Mouse (Mus musculus) heart, embryonic 14.5 days (tissue): ENCODE results near the gene Samd14. TPM values are rescaled to one million over a fixed set of nuclear protein-coding genes. Genes with fewer than 3 reads are reported as not detected.
A peak's percentile ranks its signal among the peaks of the same experiment; 100 is the strongest.

Experiments
- ATAC-seq: fragments of 200-750 bp; cut with Nextera tagmentation; 2 replicates; pipeline ENCODE4 v1.8.0; 2017; ENCODE audit warnings: low read depth, moderate TSS enrichment; ENCODE audit not compliant: insufficient number of reproducible peaks, insufficient read depth, low FRiP score
- H3K27ac ChIP-seq, 2 experiments: fragments of 200-500 bp in 1 of 2; fragments of 300-500 bp in 1 of 2; sonication (generic) in 1 of 2; replicated peaks in 1 of 2; 2 replicates each; pipeline ENCODE4 v1.5.1; 2012 to 2014; ENCODE audit warnings: low read depth in 2 of 2, low read length in 2 of 2, control low read depth in 1 of 2, mild to moderate bottlenecking in 1 of 2, mixed read lengths in 1 of 2; ENCODE audit not compliant: control insufficient read depth in 1 of 2, insufficient read depth in 1 of 2
- H3K27me3 ChIP-seq: fragments of 300-500 bp; sonication (generic); 2 replicates; pipeline ENCODE4 v1.6.1; 2014; ENCODE audit warnings: mild to moderate bottlenecking, low read length, control low read depth; ENCODE audit not compliant: control insufficient read depth, insufficient read depth
- H3K36me3 ChIP-seq: fragments of 300-500 bp; sonication (generic); 2 replicates; pipeline ENCODE4 v1.6.1; 2014; ENCODE audit warnings: mild to moderate bottlenecking, control low read depth, low read length, mixed read lengths; ENCODE audit not compliant: control insufficient read depth, insufficient read depth
- H3K4me1 ChIP-seq, 2 experiments: fragments of 200-500 bp in 1 of 2; fragments of 300-500 bp in 1 of 2; sonication (generic) in 1 of 2; 2 replicates each; pipeline ENCODE4 v1.6.1; 2012 to 2014; ENCODE audit warnings: low read length in 2 of 2, control low read depth in 1 of 2, mixed read lengths in 1 of 2; ENCODE audit not compliant: control insufficient read depth in 2 of 2, insufficient read depth in 2 of 2
- H3K4me2 ChIP-seq: fragments of 300-500 bp; sonication (generic); 2 replicates; pipeline ENCODE4 v1.6.1; 2014; ENCODE audit warnings: mild to moderate bottlenecking, low read length
- H3K4me3 ChIP-seq, 2 experiments: fragments of 200-500 bp in 1 of 2; fragments of 300-500 bp in 1 of 2; sonication (generic) in 1 of 2; 2 replicates each; pipeline ENCODE4 v1.5.1; 2012 to 2014; ENCODE audit warnings: low read length in 2 of 2, mild to moderate bottlenecking in 2 of 2, control low read depth in 1 of 2, low read depth in 1 of 2, moderate library complexity in 1 of 2; ENCODE audit not compliant: control insufficient read depth in 1 of 2, insufficient read depth in 1 of 2
- H3K9ac ChIP-seq: fragments of 300-500 bp; sonication (generic); 2 replicates; pipeline ENCODE4 v1.6.1; 2014; ENCODE audit warnings: mild to moderate bottlenecking, low read length
- H3K9me3 ChIP-seq: fragments of 300-500 bp; sonication (generic); 2 replicates; pipeline ENCODE4 v1.6.1; 2016; ENCODE audit warnings: low read length, control low read depth; ENCODE audit not compliant: control insufficient read depth
- WGBS: fragments of 180-500 bp; shearing (Covaris S2); extraction: QIAGEN DNeasy Blood & Tissue Kit; methylation state at CpG from one replicate; pipeline ENCODE4 v1.1.7; 2014; 5-methylcytosine and 5-hydroxymethylcytosine counted together
- polyA plus RNA-seq: library from polyadenylated mRNA; unstranded; fragments of >200 nt; fragmentation: Nextera tagmentation; extraction: Ambion mirVana; gene quantifications from 2 replicates; pipeline ENCODE4 v1.2.1, GENCODE M21; 2014

Samd14 gene
- polyA plus RNA-seq, 1 experiment from 2014 or later = 10.1 TPM

- peak overlapping the region in 1 of 2 experiments; percentile 84; a peak in 2 of 4 replicates for H3K4me3 ChIP-seq
- peak overlapping the region; percentile 96 for H3K4me2 ChIP-seq
- H3K27me3 ChIP-seq = no peaks in the 10 kb centered on the region
- H3K4me1 ChIP-seq = peaks cover 29 to 52% of the 10 kb centered on the region in 2 experiments
- H3K27ac ChIP-seq = peak overlapping the region in 1 of 2 experiments; percentile 93; a peak in 1 of 4 replicates
- ATAC-seq = no peak
- no peaks in the 10 kb centered on the region for H3K9me3 ChIP-seq
- peaks cover 61% of the 10 kb centered on the region for H3K36me3 ChIP-seq
- 89% methylated on average over 11 of the region's 11 CpGs for WGBS
- H3K9ac ChIP-seq = peak overlapping the region; percentile 94
Observed at GRCm38 (mm10) chr11:94994947-94995772, 14.5 kb upstream of the Samd14 start.

GRCm38 (mm10) chr11:94996101-94996500, 13.6 kb upstream of the Samd14 start:
- 81% methylated on average over 8 of the region's 8 CpGs for WGBS
- H3K36me3 ChIP-seq = peaks cover 67% of the 10 kb centered on the region
- H3K27ac ChIP-seq = no peak overlapping the region
- H3K9me3 ChIP-seq = no peaks in the 10 kb centered on the region
- no peak overlapping the region for H3K4me3 ChIP-seq
- H3K4me2 ChIP-seq = peak overlapping the region; percentile 96
- no peak overlapping the region for H3K9ac ChIP-seq
- H3K4me1 ChIP-seq = peaks cover 33 to 57% of the 10 kb centered on the region in 2 experiments
- ATAC-seq = no peak
- H3K27me3 ChIP-seq = no peaks in the 10 kb centered on the region

GRCm38 (mm10) chr11:94996984-94997383, 12.7 kb upstream of the Samd14 start:
- H3K4me2 ChIP-seq = no peak overlapping the region
- no peak overlapping the region for H3K4me3 ChIP-seq
- H3K9me3 ChIP-seq = no peaks in the 10 kb centered on the region
- no peak for ATAC-seq
- peaks cover 76% of the 10 kb centered on the region for H3K36me3 ChIP-seq
- no peaks in the 10 kb centered on the region for H3K27me3 ChIP-seq
- H3K9ac ChIP-seq = no peak overlapping the region
- H3K4me1 ChIP-seq = peaks cover 34 to 61% of the 10 kb centered on the region in 2 experiments
- H3K27ac ChIP-seq = no peak overlapping the region
- WGBS = 87% methylated on average over 6 of the region's 6 CpGs

GRCm38 (mm10) chr11:94997596-94997995, 12.1 kb upstream of the Samd14 start:
- H3K9ac ChIP-seq = no peak overlapping the region
- H3K27me3 ChIP-seq = no peaks in the 10 kb centered on the region
- H3K36me3 ChIP-seq = peaks cover 82% of the 10 kb centered on the region
- no peak overlapping the region for H3K4me3 ChIP-seq
- 62% methylated on average over 5 of the region's 5 CpGs for WGBS
- H3K9me3 ChIP-seq = no peaks in the 10 kb centered on the region
- ATAC-seq = no peak
- H3K4me2 ChIP-seq = no peak overlapping the region
- peaks cover 34 to 59% of the 10 kb centered on the region in 2 experiments for H3K4me1 ChIP-seq
- H3K27ac ChIP-seq = no peak overlapping the region

GRCm38 (mm10) chr11:94998041-94998531, 11.6 kb upstream of the Samd14 start:
- Histone ChIP-seq H3K9ac (no peak overlapping the region), H3K4me1 (peaks cover 32 to 55% of the 10 kb centered on the region in 2 experiments), H3K4me2 (no peak overlapping the region), H3K4me3 (no peak overlapping the region), H3K9me3 (no peaks in the 10 kb centered on the region), H3K27me3 (no peaks in the 10 kb centered on the region), H3K36me3 (peaks cover 87% of the 10 kb centered on the region), H3K27ac (no peak overlapping the region)
- WGBS = 80% methylated on average over 15 of the region's 16 CpGs
- ATAC-seq = no peak

- no peaks in the 10 kb centered on the region for H3K9me3 ChIP-seq
- H3K36me3 ChIP-seq = peaks cover 95% of the 10 kb centered on the region
- H3K4me1 ChIP-seq = peaks cover 16 to 49% of the 10 kb centered on the region in 2 experiments
- H3K4me3 ChIP-seq = no peak overlapping the region
- no peaks in the 10 kb centered on the region for H3K27me3 ChIP-seq
- H3K4me2 ChIP-seq = no peak overlapping the region
- H3K9ac ChIP-seq = no peak overlapping the region
- ATAC-seq = no peak
- 70% methylated on average over 8 of the region's 8 CpGs for WGBS
- H3K27ac ChIP-seq = 0 out of 4 replicates have a peak overlapping the region, but pooled peaks of 1 of the 2 experiments have one; percentile 4
Observed at GRCm38 (mm10) chr11:95000128-95000527, 9.6 kb upstream of the Samd14 start.

GRCm38 (mm10) chr11:95000548-95000947, 9.1 kb upstream of the Samd14 start:
- H3K36me3 ChIP-seq = peaks cover 95% of the 10 kb centered on the region

More at GRCm38 (mm10) chr11:95000548-95000947, 9.1 kb upstream of the Samd14 start:
- Histone ChIP-seq H3K27ac (peak overlapping the region; percentile 6 to 7; a peak in 1 of 4 replicates), H3K9ac (no peak overlapping the region), H3K27me3 (no peaks in the 10 kb centered on the region), H3K9me3 (no peaks in the 10 kb centered on the region), H3K4me1 (peaks cover 14 to 44% of the 10 kb centered on the region in 2 experiments), H3K4me2 (peak overlapping the region; percentile 16; the same call in 1 of the 2 replicates), H3K4me3 (no peak overlapping the region)
- no peak for ATAC-seq
- 18% methylated on average over 4 of the region's 4 CpGs for WGBS
